Mouse (Mus musculus): ENCODE results near the gene Gnat2.

DNA sequence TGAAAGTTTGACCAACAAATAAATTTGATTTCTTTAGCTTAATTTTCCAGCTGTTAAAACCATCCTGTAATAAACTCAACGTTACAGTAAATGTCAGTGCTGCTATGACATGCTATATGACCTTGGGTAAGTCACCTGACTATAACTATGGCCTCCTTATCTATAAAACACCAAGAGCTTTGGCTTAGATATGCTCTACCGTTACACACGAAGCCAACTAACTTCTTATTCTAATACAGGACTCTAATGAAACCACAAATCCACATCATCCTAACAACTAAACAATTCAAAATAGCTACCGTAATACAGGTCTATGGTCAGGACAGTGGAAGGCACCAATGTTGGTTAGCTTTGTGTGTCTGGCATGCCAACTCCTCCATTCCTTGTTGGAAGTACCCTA, 37.2 kb downstream of the Gnat2 start:
- TF ChIP-seq CTCF (IDR thresholded peaks at IDR 0.05; ENCODE audit: low read depth, low read length) (no peak), EP300 (IDR thresholded peaks at IDR 0.05; ENCODE audit: insufficient read depth, low read depth, low read length) (no peak)

All from ES-Bruce4 (cell line).